Mouse (Mus musculus) embryonic facial prominence, embryonic 11.5 days (tissue): ENCODE measurements around the gene Prpf19. TPM values are rescaled to one million over a fixed set of nuclear protein-coding genes. Genes with fewer than 3 reads are reported as not detected.

Experiments used
- ATAC-seq: fragments of 200-750 bp; cut with Nextera tagmentation; replicated peaks from 2 replicates; pipeline ENCODE4 v1.8.0; 2017; ENCODE audit warnings: low read depth; ENCODE audit not compliant: insufficient number of reproducible peaks, low FRiP score, low TSS enrichment
- DNase-seq: peaks from one replicate; pipeline ENCODE4 v3.0.0-alpha.2; 2015; ENCODE audit warnings: low spot score
- H3K27ac ChIP-seq: fragments of 300-500 bp; sonication (generic); replicated peaks from 2 replicates; pipeline ENCODE4 v1.5.1; 2014; ENCODE audit warnings: mild to moderate bottlenecking, low read depth, low read length, control low read depth
- H3K27me3 ChIP-seq: fragments of 300-500 bp; sonication (generic); 2 replicates; pipeline ENCODE4 v1.6.1; 2014; ENCODE audit warnings: mild to moderate bottlenecking, low read length, moderate library complexity, mixed read lengths; ENCODE audit not compliant: control insufficient read depth, insufficient read depth
- H3K36me3 ChIP-seq: fragments of 300-500 bp; sonication (generic); replicated peaks from 2 replicates; pipeline ENCODE4 v1.6.1; 2014; ENCODE audit warnings: low read depth, mild to moderate bottlenecking, low read length, moderate library complexity, mixed read lengths; ENCODE audit not compliant: control insufficient read depth, insufficient read depth
- H3K4me1 ChIP-seq: fragments of 300-500 bp; sonication (generic); 2 replicates; pipeline ENCODE4 v1.6.1; 2014; ENCODE audit warnings: low read length, mixed read lengths; ENCODE audit not compliant: control insufficient read depth, insufficient read depth
- H3K4me2 ChIP-seq: fragments of 300-500 bp; sonication (generic); 2 replicates; pipeline ENCODE4 v1.6.1; 2014; ENCODE audit warnings: low read depth, mild to moderate bottlenecking, control low read depth, low read length, moderate library complexity
- H3K4me3 ChIP-seq: fragments of 300-500 bp; sonication (generic); 2 replicates; pipeline ENCODE4 v1.5.1; 2014; ENCODE audit warnings: low read depth, low read length, control low read depth
- H3K9ac ChIP-seq: fragments of 300-500 bp; sonication (generic); replicated peaks from 2 replicates; pipeline ENCODE4 v1.6.1; 2014; ENCODE audit warnings: mild to moderate bottlenecking, control low read depth, low read length
- H3K9me3 ChIP-seq: fragments of 300-500 bp; sonication (generic); replicated peaks from 2 replicates; pipeline ENCODE4 v1.6.1; 2016; ENCODE audit warnings: mild to moderate bottlenecking, low read length, inconsistent platforms, mixed read lengths; ENCODE audit not compliant: control insufficient read depth
- whole genome bisulfite sequencing: fragments of 180-500 bp; shearing (Covaris S2); extraction: QIAGEN DNeasy Blood & Tissue Kit; methylation state at CpG from one replicate; pipeline ENCODE4 v1.1.7; 2014; 5-methylcytosine and 5-hydroxymethylcytosine counted together
- polyA plus RNA-seq: library from polyadenylated mRNA; unstranded; fragments of >200 nt; fragmentation: Nextera tagmentation; extraction: Ambion mirVana; gene quantifications from 2 replicates; pipeline ENCODE4 v1.2.1, GENCODE M21; 2014

The Prpf19 gene
- polyA plus RNA-seq, 1 experiment from 2014 or later: 48.4 TPM

DNA sequence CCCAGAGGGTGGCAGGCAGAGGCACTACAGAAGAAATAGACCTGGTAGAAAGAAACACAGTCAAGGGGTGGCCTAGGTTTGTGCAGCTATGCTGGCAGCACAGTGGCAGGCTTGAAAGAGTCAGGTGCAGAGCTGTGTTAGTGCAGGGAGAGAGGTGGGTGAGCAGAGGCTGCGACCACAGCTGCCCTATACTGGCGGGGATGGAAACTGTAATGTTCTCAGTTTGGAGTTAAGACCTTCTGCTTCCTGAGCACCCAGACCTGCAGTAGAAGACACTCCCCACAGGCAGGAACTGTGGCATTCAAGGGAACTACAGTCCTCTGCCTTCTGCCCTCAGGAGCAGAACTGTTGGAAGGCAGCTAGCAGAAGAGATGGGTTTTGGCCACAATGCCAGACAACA lies 19.8 kb downstream of the Prpf19 start:
- Histone ChIP-seq H3K4me3 (no peak overlapping the region), H3K9ac (no peak overlapping the region), H3K27ac (no peak overlapping the region), H3K27me3 (no peaks in the 10 kb centered on the region), H3K4me1 (no peaks in the 10 kb centered on the region), H3K9me3 (no peaks in the 10 kb centered on the region), H3K36me3 (no peaks in the 10 kb centered on the region), H3K4me2 (no peak overlapping the region)
- WGBS: 57% methylated on average over 2 of the region's 2 CpGs
- no peak for DNase-seq
- no peak for ATAC-seq

DNA sequence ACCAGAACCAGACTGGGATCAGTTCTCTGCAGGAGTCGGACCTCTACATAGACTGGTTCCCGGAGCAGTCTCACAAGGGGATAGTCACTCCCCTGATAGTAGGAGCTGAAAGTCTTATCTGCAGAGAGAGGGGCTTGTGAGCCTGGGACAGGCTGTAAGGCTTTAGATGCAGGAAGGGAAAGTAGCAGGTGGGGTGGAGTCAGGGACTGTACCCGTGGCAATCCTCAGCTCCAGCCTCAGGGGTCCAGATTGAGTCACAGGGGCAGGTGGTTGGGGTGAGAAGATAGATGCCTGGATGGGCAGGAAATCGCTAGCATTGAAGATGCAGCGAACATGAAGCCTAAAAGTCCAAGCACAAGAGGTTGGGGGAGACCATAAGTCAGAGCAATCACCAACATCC lies 21.5 kb downstream of the Prpf19 start:
- Histone ChIP-seq H3K36me3 (no peaks in the 10 kb centered on the region), H3K27me3 (no peaks in the 10 kb centered on the region), H3K9ac (no peak overlapping the region), H3K4me1 (no peaks in the 10 kb centered on the region), H3K27ac (no peak overlapping the region), H3K4me3 (no peak overlapping the region), H3K4me2 (no peak overlapping the region), H3K9me3 (no peaks in the 10 kb centered on the region)
- no peak for ATAC-seq
- no peak for DNase-seq
- WGBS: 60% methylated on average over 5 of the region's 5 CpGs

DNA sequence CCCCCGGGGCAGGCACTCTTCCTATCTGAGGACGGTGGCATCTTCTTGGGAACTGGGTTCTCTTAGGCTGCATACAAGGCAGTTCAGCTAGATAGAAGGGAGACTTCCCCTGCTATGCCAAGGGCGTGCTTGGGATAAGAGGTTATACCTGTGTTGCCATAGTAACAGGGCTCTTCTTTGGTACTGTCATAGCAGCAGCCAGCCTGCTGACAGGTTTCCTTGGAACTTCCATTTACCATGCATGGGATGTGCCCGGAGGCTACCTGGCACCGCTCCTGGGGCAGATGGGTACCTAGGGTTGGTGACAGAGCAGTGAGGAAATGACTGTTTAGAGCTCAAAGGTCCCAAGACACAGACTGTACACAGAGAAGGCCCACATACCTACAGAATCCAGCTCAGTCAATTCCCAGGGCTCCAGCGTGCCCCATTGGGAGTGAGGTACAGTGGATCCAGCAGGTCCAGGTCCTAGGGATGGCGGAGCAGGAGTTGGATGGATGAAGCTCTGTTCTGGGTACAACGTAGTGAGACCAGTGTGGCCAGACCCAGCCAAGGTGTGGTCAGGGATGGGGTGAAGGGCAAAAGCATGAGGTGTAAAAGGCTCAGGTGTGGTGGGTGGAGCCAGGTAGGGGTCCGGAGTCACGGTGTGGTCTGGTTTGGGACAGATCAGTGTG lies 23.4 kb downstream of the Prpf19 start:
- no peaks in the 10 kb centered on the region for H3K9me3 ChIP-seq
- ATAC-seq (0 out of 2 replicates have a peak, but pooled peaks have one; percentile 23), DNase-seq (no peak)
- H3K9ac ChIP-seq: no peak overlapping the region
- H3K36me3 ChIP-seq: no peaks in the 10 kb centered on the region
- WGBS: 87% methylated on average over 10 of the region's 10 CpGs
- H3K4me2 ChIP-seq: no peak overlapping the region
- H3K4me3 ChIP-seq: no peak overlapping the region
- H3K27me3 ChIP-seq: no peaks in the 10 kb centered on the region
- no peaks in the 10 kb centered on the region for H3K4me1 ChIP-seq
- no peak overlapping the region for H3K27ac ChIP-seq

DNA sequence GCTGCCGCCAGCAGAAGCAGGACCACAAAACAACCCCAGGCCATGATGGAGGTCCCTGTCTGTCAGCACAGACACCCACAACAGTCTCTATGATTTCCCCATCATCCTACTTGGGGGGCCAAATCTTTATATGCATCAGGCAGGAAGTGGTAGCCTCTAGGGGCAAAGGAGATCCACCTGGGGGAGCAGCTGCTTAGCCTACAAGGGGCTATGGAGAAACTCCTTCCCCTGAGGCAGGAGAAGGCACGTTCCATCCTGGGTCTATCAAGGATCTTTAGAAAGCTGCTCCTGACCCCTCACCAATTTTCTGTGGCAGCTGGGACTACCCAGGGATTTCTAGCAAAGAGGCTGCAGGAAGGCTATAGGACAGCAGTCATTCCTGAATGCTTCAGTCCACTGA lies 25.5 kb downstream of the Prpf19 start, which contains the start of gene Zp1:
Gene Zp1, minus strand, starts transcription at position 101 of the 400 bp plus-strand sequence.
- no peak within 1 kb of the TSS for H3K4me3 ChIP-seq
- H3K4me2 ChIP-seq: no peak within 1 kb of the TSS
- WGBS: 63% methylated on average over 2 of the region's 2 CpGs
- ATAC-seq (no peak), DNase-seq (no peak)
- H3K9me3 ChIP-seq: no peaks in the 10 kb centered on the region
- no peaks in the 10 kb centered on the region for H3K36me3 ChIP-seq
- H3K27me3 ChIP-seq: no peaks in the 10 kb centered on the region
- H3K4me1 ChIP-seq: no peaks in the 10 kb centered on the region
- no peak within 1 kb of the TSS for H3K9ac ChIP-seq
- H3K27ac ChIP-seq: no peak within 1 kb of the TSS

DNA sequence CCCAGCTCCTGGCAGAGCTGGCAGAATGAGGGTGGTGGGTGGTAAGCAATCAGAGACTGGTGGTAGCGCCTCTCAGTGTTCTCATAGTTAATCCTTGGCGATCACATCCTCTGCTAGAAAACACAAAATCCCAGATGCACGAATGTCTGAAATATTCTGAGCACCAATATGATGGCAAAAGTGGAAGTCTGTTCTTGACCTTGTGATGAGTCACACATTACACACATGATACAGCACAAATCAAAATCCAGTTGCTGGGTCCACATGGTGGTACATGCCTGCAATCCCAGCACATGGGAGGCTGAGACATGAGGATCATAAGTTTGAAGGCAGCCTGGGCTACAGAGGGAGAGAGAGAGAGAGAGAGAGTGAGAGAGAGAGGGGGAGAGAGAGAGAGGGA lies 26.0 kb downstream of the Prpf19 start:
- no peaks in the 10 kb centered on the region for H3K4me1 ChIP-seq
- no peaks in the 10 kb centered on the region for H3K9me3 ChIP-seq
- no peak overlapping the region for H3K9ac ChIP-seq
- no peak overlapping the region for H3K4me3 ChIP-seq
- ATAC-seq (no peak), DNase-seq (no peak)
- H3K27ac ChIP-seq: no peak overlapping the region
- no peaks in the 10 kb centered on the region for H3K36me3 ChIP-seq
- WGBS: 68% methylated on average over 3 of the region's 3 CpGs
- no peaks in the 10 kb centered on the region for H3K27me3 ChIP-seq
- no peak overlapping the region for H3K4me2 ChIP-seq

DNA sequence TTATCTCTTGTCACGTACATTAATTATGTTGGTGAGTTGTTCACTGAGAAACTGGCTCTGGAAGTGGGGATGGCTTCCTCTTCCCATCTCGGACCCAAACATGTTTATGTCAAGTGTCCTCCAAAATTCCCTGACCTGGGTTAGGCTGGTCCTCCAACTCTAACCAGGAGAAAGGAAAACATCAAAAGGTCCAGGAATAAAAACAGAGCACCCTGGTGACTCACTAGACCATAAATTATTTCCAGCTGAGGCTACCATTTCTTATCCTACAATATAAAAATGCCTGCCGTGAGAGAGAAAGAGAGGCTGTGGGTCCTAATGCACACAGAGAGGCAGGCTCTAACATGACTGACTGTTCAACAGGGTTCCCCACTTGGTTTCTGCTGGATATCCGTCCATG lies 29.2 kb downstream of the Prpf19 start:
- Histone ChIP-seq H3K27me3 (no peaks in the 10 kb centered on the region), H3K36me3 (no peaks in the 10 kb centered on the region), H3K4me3 (no peak overlapping the region), H3K9ac (no peak overlapping the region), H3K4me1 (no peaks in the 10 kb centered on the region), H3K27ac (no peak overlapping the region), H3K4me2 (no peak overlapping the region), H3K9me3 (no peaks in the 10 kb centered on the region)
- ATAC-seq: no peak
- 43% methylated on average over 4 of the region's 4 CpGs for WGBS
- DNase-seq: no peak

DNA sequence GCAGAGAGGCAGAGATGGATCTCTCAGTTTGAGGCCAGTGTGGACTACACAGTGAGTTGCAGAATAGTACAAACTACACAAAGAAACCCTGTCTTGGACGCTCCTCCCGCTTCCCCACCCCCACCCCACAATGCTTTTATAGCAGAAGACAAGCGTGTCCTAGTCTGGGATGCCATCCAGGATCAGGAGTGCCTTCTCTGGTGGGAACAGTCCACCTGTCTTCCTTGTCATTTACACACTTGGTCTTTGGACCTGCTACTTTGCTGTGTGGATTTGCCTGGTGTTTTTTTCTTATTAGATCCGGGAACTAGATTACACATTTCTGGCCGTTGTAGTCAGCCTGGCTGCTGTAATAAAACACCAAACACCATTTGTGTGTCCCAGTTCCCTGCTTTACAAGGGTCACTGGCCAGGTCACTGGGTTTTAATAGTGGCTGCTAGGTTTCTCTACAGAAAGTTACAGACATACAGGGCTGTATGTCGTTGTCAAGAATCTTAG lies 31.1 kb downstream of the Prpf19 start:
- H3K4me1 ChIP-seq: no peaks in the 10 kb centered on the region
- H3K27ac ChIP-seq: no peak overlapping the region
- no peak overlapping the region for H3K4me3 ChIP-seq
- H3K9me3 ChIP-seq: no peaks in the 10 kb centered on the region
- DNase-seq: no peak
- H3K27me3 ChIP-seq: no peaks in the 10 kb centered on the region
- 33% methylated on average over 6 of the region's 6 CpGs for whole genome bisulfite sequencing
- H3K4me2 ChIP-seq: no peak overlapping the region
- no peak for ATAC-seq
- H3K9ac ChIP-seq: no peak overlapping the region
- H3K36me3 ChIP-seq: no peaks in the 10 kb centered on the region

DNA sequence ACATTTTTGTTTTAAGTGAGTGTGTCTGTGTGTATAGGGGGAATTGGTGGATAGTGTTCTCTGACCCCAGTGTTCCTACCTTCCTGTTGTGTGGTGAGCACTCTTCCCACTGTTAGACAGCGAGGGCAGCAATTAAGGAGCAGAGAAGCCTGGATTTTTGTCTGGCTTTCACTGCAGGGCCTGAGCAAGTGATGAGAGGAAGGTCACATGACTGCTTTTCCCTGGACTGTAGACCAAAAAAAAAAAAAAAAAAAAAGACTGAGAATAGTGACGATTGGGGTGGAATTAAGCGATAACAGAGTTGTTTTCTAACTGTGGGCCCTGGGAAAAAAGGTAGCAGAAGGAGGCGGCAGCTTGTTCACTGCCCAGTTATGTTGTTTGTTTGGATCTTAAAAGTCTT lies 31.6 kb downstream of the Prpf19 start:
- 50% methylated on average over 4 of the region's 4 CpGs for WGBS
- Histone ChIP-seq H3K36me3 (no peaks in the 10 kb centered on the region), H3K27me3 (no peaks in the 10 kb centered on the region), H3K4me1 (no peaks in the 10 kb centered on the region), H3K4me2 (no peak overlapping the region), H3K4me3 (no peak overlapping the region), H3K27ac (no peak overlapping the region), H3K9me3 (no peaks in the 10 kb centered on the region), H3K9ac (no peak overlapping the region)
- no peak for ATAC-seq
- DNase-seq: no peak
